Mouse (Mus musculus) c-Kit-negative CD71-positive TER-119-positive erythroid progenitor cells, embryonic 14.5 days (primary cell): Measurements from ENCODE around the gene Msn.
"Not testable (repeated sequence)": the region's sequence is repeated elsewhere in the genome, so short reads cannot be mapped to it uniquely, and the experiment has no call there.

Experiments
- DNase-seq: peaks from one replicate; pipeline ENCODE4 v3.0.0-alpha.2; 2013; ENCODE audit warnings: low read depth, low spot score

Msn gene

GRCm38 (mm10) chrX:96144960-96145488 is 49.2 kb downstream of the Msn start:
- no peak for DNase-seq

GRCm38 (mm10) chrX:96148217-96148616 is 52.4 kb downstream of the Msn start:
- no peak for DNase-seq

- no peak for DNase-seq
Observed at GRCm38 (mm10) chrX:96153362-96153761, 57.5 kb downstream of the Msn start.

GRCm38 (mm10) chrX:96157936-96158335 is 62.1 kb downstream of the Msn start:
- no peak for DNase-seq

- no peak for DNase-seq
Observed at GRCm38 (mm10) chrX:96162571-96162970, 66.7 kb downstream of the Msn start.

GRCm38 (mm10) chrX:96171645-96172388 is 76.0 kb downstream of the Msn start:
- DNase-seq, result no peak

- peak; percentile 1 for DNase-seq
Observed at GRCm38 (mm10) chrX:96178437-96178836, 82.6 kb downstream of the Msn start.

- DNase-seq, result no peak
Observed at GRCm38 (mm10) chrX:96184100-96184732, 88.4 kb downstream of the Msn start.

- not testable (repeated sequence) for DNase-seq
Observed at GRCm38 (mm10) chrX:96205143-96205542, 109.3 kb downstream of the Msn start.

- no peak for DNase-seq
Observed at GRCm38 (mm10) chrX:96206872-96207271, 111.0 kb downstream of the Msn start.

- no peak for DNase-seq
Observed at GRCm38 (mm10) chrX:96218088-96218487, 122.2 kb downstream of the Msn start.
